Mouse (Mus musculus): Measurements from ENCODE around the gene Rab30. TPM values are rescaled to one million over a fixed set of nuclear protein-coding genes. Genes with fewer than 3 reads are reported as not detected.

The Rab30 gene
- polyA plus RNA-seq, 1 experiment from 2014 or later = 18.6 TPM

GRCm38 (mm10) chr7:92874116-92874675, 132.8 kb downstream of the Rab30 start, which contains the start of the genes Ddias and Prcp:
TSS of gene Ddias (minus strand) at chr7:92874247.
TSS of gene Prcp (plus strand) at chr7:92874470.
- Histone ChIP-seq H3K9me3 (no peaks in the 10 kb centered on the region), H3K4me3 (peak within 1 kb of the TSS; percentile 71), H3K27ac (replicated peaks) (peak within 1 kb of the TSS; percentile 99), H3K4me2 (peak within 1 kb of the TSS; percentile 79), H3K27me3 (no peaks in the 10 kb centered on the region), H3K4me1 (replicated peaks) (peaks cover 25% of the 10 kb centered on the region), H3K36me3 (no peaks in the 10 kb centered on the region), H3K9ac (peak within 1 kb of the TSS; percentile 76)
- peak; percentile 90 for ATAC-seq (ENCODE audit: low FRiP score, low read depth)
- WGBS = under 1% methylated on average over 53 of the region's 53 CpGs

- H3K27me3 ChIP-seq = no peaks in the 10 kb centered on the region
- peak; percentile 92 for ATAC-seq (ENCODE audit: low FRiP score, low read depth)
- peak overlapping the region; percentile 99 for H3K27ac ChIP-seq (replicated peaks)
- WGBS = under 1% methylated on average over 27 of the region's 29 CpGs
- peaks cover 25% of the 10 kb centered on the region for H3K4me1 ChIP-seq (replicated peaks)
- H3K9ac ChIP-seq = peak overlapping the region; percentile 76
- H3K4me3 ChIP-seq = peak overlapping the region; percentile 71
- H3K36me3 ChIP-seq = no peaks in the 10 kb centered on the region
- no peaks in the 10 kb centered on the region for H3K9me3 ChIP-seq
- H3K4me2 ChIP-seq = peak overlapping the region; percentile 79
These were observed 133.5 kb downstream of the Rab30 start for GRCm38 (mm10) chr7:92874761-92875408.

GRCm38 (mm10) chr7:92876066-92876465, 134.7 kb downstream of the Rab30 start:
- Histone ChIP-seq H3K4me3 (peak overlapping the region; percentile 71), H3K36me3 (no peaks in the 10 kb centered on the region), H3K4me2 (peak overlapping the region; percentile 79), H3K4me1 (replicated peaks) (peaks cover 25% of the 10 kb centered on the region), H3K9ac (no peak overlapping the region), H3K27ac (replicated peaks) (peak overlapping the region; percentile 99), H3K27me3 (no peaks in the 10 kb centered on the region), H3K9me3 (no peaks in the 10 kb centered on the region)
- no peak for ATAC-seq (ENCODE audit: low FRiP score, low read depth)
- 43% methylated on average over 3 of the region's 3 CpGs for WGBS

GRCm38 (mm10) chr7:92876538-92876937, 135.1 kb downstream of the Rab30 start:
- H3K9ac ChIP-seq = 0 out of 2 replicates have a peak overlapping the region, but pooled peaks have one; percentile 13
- no peaks in the 10 kb centered on the region for H3K9me3 ChIP-seq
- peak overlapping the region; percentile 79 for H3K4me2 ChIP-seq
- peaks cover 25% of the 10 kb centered on the region for H3K4me1 ChIP-seq (replicated peaks)
- H3K36me3 ChIP-seq = no peaks in the 10 kb centered on the region
- WGBS = 58% methylated on average over 7 of the region's 7 CpGs
- no peak for ATAC-seq (ENCODE audit: low FRiP score, low read depth)
- no peak overlapping the region; the same call in 1 of the 2 replicates for H3K27ac ChIP-seq (replicated peaks)
- no peaks in the 10 kb centered on the region for H3K27me3 ChIP-seq
- peak overlapping the region; percentile 71 for H3K4me3 ChIP-seq

GRCm38 (mm10) chr7:92878575-92879285, 137.3 kb downstream of the Rab30 start:
- peaks cover 19% of the 10 kb centered on the region for H3K4me1 ChIP-seq (replicated peaks)
- 87% methylated on average over 7 of the region's 7 CpGs for WGBS
- H3K27ac ChIP-seq (replicated peaks) = no peak overlapping the region

GRCm38 (mm10) chr7:92883850-92884716, 142.7 kb downstream of the Rab30 start:
- H3K9me3 ChIP-seq = no peaks in the 10 kb centered on the region
- H3K4me1 ChIP-seq (replicated peaks) = no peaks in the 10 kb centered on the region
- H3K27ac ChIP-seq (replicated peaks) = no peak overlapping the region
- H3K4me3 ChIP-seq = no peak overlapping the region
- WGBS = 82% methylated on average over 9 of the region's 9 CpGs
- no peak for ATAC-seq (ENCODE audit: low FRiP score, low read depth)
- no peak overlapping the region for H3K4me2 ChIP-seq
- no peak overlapping the region for H3K9ac ChIP-seq
- no peaks in the 10 kb centered on the region for H3K27me3 ChIP-seq
- H3K36me3 ChIP-seq = no peaks in the 10 kb centered on the region

More at GRCm38 (mm10) chr7:92878575-92879285, 137.3 kb downstream of the Rab30 start:
- no peaks in the 10 kb centered on the region for H3K9me3 ChIP-seq
- no peak overlapping the region for H3K9ac ChIP-seq
- no peak overlapping the region for H3K4me2 ChIP-seq
- H3K4me3 ChIP-seq = no peak overlapping the region
- no peaks in the 10 kb centered on the region for H3K36me3 ChIP-seq
- no peak for ATAC-seq (ENCODE audit: low FRiP score, low read depth)
- no peaks in the 10 kb centered on the region for H3K27me3 ChIP-seq

GRCm38 (mm10) chr7:92884998-92885660, 143.7 kb downstream of the Rab30 start:
- Histone ChIP-seq H3K4me3 (no peak overlapping the region), H3K9ac (no peak overlapping the region), H3K36me3 (no peaks in the 10 kb centered on the region), H3K9me3 (no peaks in the 10 kb centered on the region), H3K27ac (replicated peaks) (no peak overlapping the region), H3K27me3 (no peaks in the 10 kb centered on the region), H3K4me1 (replicated peaks) (no peaks in the 10 kb centered on the region), H3K4me2 (no peak overlapping the region)
- WGBS = 87% methylated on average over 6 of the region's 6 CpGs
- no peak for ATAC-seq (ENCODE audit: low FRiP score, low read depth)

- Histone ChIP-seq H3K36me3 (no peaks in the 10 kb centered on the region), H3K9me3 (no peaks in the 10 kb centered on the region), H3K27me3 (no peaks in the 10 kb centered on the region), H3K4me1 (replicated peaks) (no peaks in the 10 kb centered on the region), H3K27ac (replicated peaks) (no peak overlapping the region), H3K4me3 (no peak overlapping the region), H3K4me2 (no peak overlapping the region), H3K9ac (no peak overlapping the region)
- no peak for ATAC-seq (ENCODE audit: low FRiP score, low read depth)
- WGBS = 92% methylated on average over 7 of the region's 7 CpGs
These were observed 145.4 kb downstream of the Rab30 start for GRCm38 (mm10) chr7:92886801-92887200.

GRCm38 (mm10) chr7:92887230-92887629, 145.8 kb downstream of the Rab30 start:
- Histone ChIP-seq H3K4me3 (no peak overlapping the region), H3K36me3 (no peaks in the 10 kb centered on the region), H3K27me3 (no peaks in the 10 kb centered on the region), H3K27ac (replicated peaks) (no peak overlapping the region), H3K4me1 (replicated peaks) (no peaks in the 10 kb centered on the region), H3K9ac (no peak overlapping the region), H3K4me2 (no peak overlapping the region), H3K9me3 (no peaks in the 10 kb centered on the region)
- 94% methylated on average over 5 of the region's 5 CpGs for WGBS
- no peak for ATAC-seq (ENCODE audit: low FRiP score, low read depth)

GRCm38 (mm10) chr7:92890211-92890610, 148.8 kb downstream of the Rab30 start:
- 69% methylated on average over 1 of the region's 1 CpGs for WGBS
- Histone ChIP-seq H3K27me3 (no peaks in the 10 kb centered on the region), H3K4me2 (no peak overlapping the region), H3K27ac (replicated peaks) (no peak overlapping the region), H3K9me3 (no peaks in the 10 kb centered on the region), H3K4me1 (replicated peaks) (no peaks in the 10 kb centered on the region), H3K9ac (no peak overlapping the region), H3K4me3 (no peak overlapping the region), H3K36me3 (no peaks in the 10 kb centered on the region)
- ATAC-seq (ENCODE audit: low FRiP score, low read depth) = no peak

- Histone ChIP-seq H3K4me3 (no peak overlapping the region), H3K27ac (replicated peaks) (no peak overlapping the region), H3K36me3 (no peaks in the 10 kb centered on the region), H3K9me3 (no peaks in the 10 kb centered on the region), H3K4me2 (no peak overlapping the region), H3K4me1 (replicated peaks) (no peaks in the 10 kb centered on the region), H3K27me3 (no peaks in the 10 kb centered on the region), H3K9ac (no peak overlapping the region)
- ATAC-seq (ENCODE audit: low FRiP score, low read depth) = no peak
- WGBS = 53% methylated on average over 4 of the region's 4 CpGs
These were observed 149.3 kb downstream of the Rab30 start for GRCm38 (mm10) chr7:92890618-92891230.

Measured in hindbrain, embryonic 15.5 days (tissue).